Mouse (Mus musculus): ENCODE data around the gene Tpmt.

Tpmt gene

GRCm38 (mm10) chr13:47044617-47044947 is at the start of gene Tpmt:
TSS of gene Tpmt (minus strand) at chr13:47044737.
- no peak for DNase-seq (ENCODE audit: low read depth, low spot score)

- no peak for DNase-seq (ENCODE audit: low read depth, low spot score)
These were observed 49.3 kb upstream of the Tpmt start for GRCm38 (mm10) chr13:47093791-47094190.

GRCm38 (mm10) chr13:47089271-47089670 is 44.7 kb upstream of the Tpmt start:
- no peak for DNase-seq (ENCODE audit: low read depth, low spot score)

- DNase-seq (ENCODE audit: low read depth, low spot score): no peak
These were observed 43.9 kb upstream of the Tpmt start for GRCm38 (mm10) chr13:47088433-47088832.

GRCm38 (mm10) chr13:47080905-47081505 is 36.5 kb upstream of the Tpmt start:
- no peak for DNase-seq (ENCODE audit: low read depth, low spot score)

- no peak for DNase-seq (ENCODE audit: low read depth, low spot score)
These were observed 34.3 kb upstream of the Tpmt start for GRCm38 (mm10) chr13:47078799-47079198.

- DNase-seq (ENCODE audit: low read depth, low spot score): no peak
These were observed 32.8 kb upstream of the Tpmt start for GRCm38 (mm10) chr13:47077367-47077766.

GRCm38 (mm10) chr13:47076156-47076555 is 31.6 kb upstream of the Tpmt start:
- no peak for DNase-seq (ENCODE audit: low read depth, low spot score)

- no peak for DNase-seq (ENCODE audit: low read depth, low spot score)
These were observed 27.9 kb upstream of the Tpmt start for GRCm38 (mm10) chr13:47072484-47072883.

- DNase-seq (ENCODE audit: low read depth, low spot score): no peak
These were observed 27.3 kb upstream of the Tpmt start for GRCm38 (mm10) chr13:47071871-47072270.

GRCm38 (mm10) chr13:47070329-47071080 is 26.0 kb upstream of the Tpmt start:
- DNase-seq (ENCODE audit: low read depth, low spot score): no peak

- no peak for DNase-seq (ENCODE audit: low read depth, low spot score)
These were observed 22.5 kb upstream of the Tpmt start for GRCm38 (mm10) chr13:47067001-47067400.

- no peak for DNase-seq (ENCODE audit: low read depth, low spot score)
These were observed 22.0 kb upstream of the Tpmt start for GRCm38 (mm10) chr13:47066516-47066915.

GRCm38 (mm10) chr13:47063985-47064760 is 19.6 kb upstream of the Tpmt start:
- no peak for DNase-seq (ENCODE audit: low read depth, low spot score)

- no peak for DNase-seq (ENCODE audit: low read depth, low spot score)
These were observed 18.2 kb upstream of the Tpmt start for GRCm38 (mm10) chr13:47062756-47063155.

GRCm38 (mm10) chr13:47056781-47057180 is 12.2 kb upstream of the Tpmt start:
- DNase-seq (ENCODE audit: low read depth, low spot score): no peak

- no peak for DNase-seq (ENCODE audit: low read depth, low spot score)
These were observed 11.6 kb upstream of the Tpmt start for GRCm38 (mm10) chr13:47056126-47056525.

- DNase-seq (ENCODE audit: low read depth, low spot score): no peak
These were observed 9.4 kb upstream of the Tpmt start for GRCm38 (mm10) chr13:47053971-47054370.

GRCm38 (mm10) chr13:47050009-47050408 is 5.5 kb upstream of the Tpmt start:
- no peak for DNase-seq (ENCODE audit: low read depth, low spot score)

- DNase-seq (ENCODE audit: low read depth, low spot score): no peak
These were observed 3.5 kb upstream of the Tpmt start for GRCm38 (mm10) chr13:47047996-47048395.

- no peak for DNase-seq (ENCODE audit: low read depth, low spot score)
These were observed 512 bp downstream of the Tpmt start for GRCm38 (mm10) chr13:47043833-47044616.

All from brain, embryonic 18.5 days (tissue).